Mouse (Mus musculus) midbrain, embryonic 14.5 days (tissue): ENCODE results near the gene Rbm8a2. TPM values are rescaled to one million over a fixed set of nuclear protein-coding genes. Genes with fewer than 3 reads are reported as not detected.

Source experiments
- ATAC-seq: fragments of 200-750 bp; cut with Nextera tagmentation; 2 replicates; pipeline ENCODE4 v1.8.0; 2017; ENCODE audit warnings: moderate number of reproducible peaks, moderate library complexity; ENCODE audit not compliant: low FRiP score, low TSS enrichment
- DNase-seq: peaks from one replicate; pipeline ENCODE4 v3.0.0-alpha.2; 2015
- H3K27ac ChIP-seq: fragments of 300-500 bp; sonication (generic); replicated peaks from 2 replicates; pipeline ENCODE4 v1.5.1; 2014; ENCODE audit warnings: mild to moderate bottlenecking, low read depth, low read length, moderate library complexity
- H3K27me3 ChIP-seq: fragments of 300-500 bp; sonication (generic); 2 replicates; pipeline ENCODE4 v1.6.1; 2014; ENCODE audit warnings: low read length, control low read depth, mixed read lengths; ENCODE audit not compliant: control insufficient read depth, insufficient read depth
- H3K36me3 ChIP-seq: fragments of 300-500 bp; sonication (generic); 2 replicates; pipeline ENCODE4 v1.6.1; 2014; ENCODE audit warnings: low read length, control low read depth; ENCODE audit not compliant: control insufficient read depth, insufficient read depth
- H3K4me1 ChIP-seq: fragments of 300-500 bp; sonication (generic); 2 replicates; pipeline ENCODE4 v1.6.1; 2014; ENCODE audit warnings: mild to moderate bottlenecking, antibody characterized with exemption, low read length, control low read depth; ENCODE audit not compliant: control insufficient read depth, insufficient read depth
- H3K4me2 ChIP-seq: fragments of 300-500 bp; sonication (generic); 2 replicates; pipeline ENCODE4 v1.6.1; 2014; ENCODE audit warnings: mild to moderate bottlenecking, low read length, moderate library complexity
- H3K4me3 ChIP-seq: fragments of 300-500 bp; sonication (generic); replicated peaks from 2 replicates; pipeline ENCODE4 v1.5.1; 2014; ENCODE audit warnings: low read depth, low read length
- H3K9ac ChIP-seq: fragments of 300-500 bp; sonication (generic); replicated peaks from 2 replicates; pipeline ENCODE4 v1.6.1; 2014; ENCODE audit warnings: mild to moderate bottlenecking, low read length, moderate library complexity
- H3K9me3 ChIP-seq: fragments of 300-500 bp; sonication (generic); 2 replicates; pipeline ENCODE4 v1.6.1; 2016; ENCODE audit warnings: low read length, control low read depth, mixed read lengths; ENCODE audit not compliant: control insufficient read depth
- WGBS: fragments of 180-500 bp; shearing (Covaris S2); extraction: QIAGEN DNeasy Blood & Tissue Kit; methylation state at CpG from one replicate; pipeline ENCODE4 v1.1.7; 2014; 5-methylcytosine and 5-hydroxymethylcytosine counted together
- polyA plus RNA-seq: library from polyadenylated mRNA; unstranded; fragments of >200 nt; fragmentation: Nextera tagmentation; extraction: Ambion mirVana; gene quantifications from 2 replicates; pipeline ENCODE4 v1.2.1, GENCODE M21; 2014

Gene Rbm8a2
- polyA plus RNA-seq, 1 experiment from 2014 or later, result 0.59 TPM

DNA sequence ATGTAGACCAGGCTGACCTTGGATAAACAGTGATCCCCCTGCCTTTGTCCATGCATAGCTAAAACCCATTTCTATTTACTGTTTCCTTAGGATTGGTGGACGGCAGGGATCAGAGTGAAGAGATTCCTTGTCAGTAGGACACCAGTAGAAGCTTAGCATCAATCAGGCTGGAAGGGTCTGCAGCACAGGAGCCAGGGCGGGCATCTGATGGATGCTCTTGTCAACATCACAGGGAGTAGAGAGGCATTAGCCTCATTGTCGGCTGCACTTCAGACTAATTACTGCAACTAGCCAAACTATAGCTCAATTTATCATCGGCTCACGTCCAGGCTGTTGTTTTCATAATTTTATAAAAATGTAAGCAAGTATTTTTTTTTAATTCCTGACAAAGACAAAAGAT is 21.7 kb upstream of the Rbm8a2 start:
- DNase-seq, result no peak
- WGBS, result 85% methylated on average over 5 of the region's 5 CpGs
- Histone ChIP-seq H3K4me3 (no peak overlapping the region), H3K27me3 (no peaks in the 10 kb centered on the region), H3K9me3 (no peaks in the 10 kb centered on the region), H3K4me1 (peaks cover 4% of the 10 kb centered on the region), H3K9ac (no peak overlapping the region), H3K4me2 (no peak overlapping the region), H3K36me3 (no peaks in the 10 kb centered on the region), H3K27ac (no peak overlapping the region)
- ATAC-seq, result no peak

DNA sequence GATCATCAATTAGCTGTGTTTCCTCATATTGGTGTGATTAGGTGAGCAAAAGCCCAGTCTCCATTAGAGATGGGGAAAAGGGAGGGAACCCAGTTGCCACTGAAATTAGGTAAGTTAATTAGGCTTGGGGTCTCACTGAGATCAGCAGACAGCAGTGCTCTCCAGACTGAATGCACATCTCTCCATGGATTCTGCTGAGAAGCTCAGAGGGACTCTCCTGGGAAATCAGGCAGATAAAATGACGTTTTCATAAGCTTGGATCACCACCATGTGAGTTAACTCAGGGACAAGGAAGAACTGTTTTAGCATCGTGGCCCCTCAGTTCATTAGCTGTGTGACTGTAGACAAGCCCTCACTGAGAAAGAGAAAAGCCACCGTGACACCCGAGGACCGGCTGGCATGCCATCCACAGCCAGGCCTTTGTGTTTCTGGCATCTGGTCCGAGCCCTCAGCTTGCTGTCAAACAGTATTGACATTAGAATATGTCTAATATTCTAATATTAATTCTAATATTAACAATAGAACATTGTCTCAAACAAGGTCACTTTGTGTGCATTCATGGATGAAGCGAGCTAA is 18.2 kb upstream of the Rbm8a2 start:
- 40% methylated on average over 7 of the region's 7 CpGs for WGBS
- Histone ChIP-seq H3K9me3 (no peaks in the 10 kb centered on the region), H3K4me2 (no peak overlapping the region), H3K4me1 (peaks cover 4% of the 10 kb centered on the region), H3K27ac (0 out of 2 replicates have a peak overlapping the region, but pooled peaks have one; percentile 26), H3K36me3 (no peaks in the 10 kb centered on the region), H3K27me3 (no peaks in the 10 kb centered on the region), H3K9ac (no peak overlapping the region), H3K4me3 (no peak overlapping the region)
- peak; percentile 34 for DNase-seq
- 0 out of 2 replicates have a peak, but pooled peaks have one; percentile 36 for ATAC-seq

DNA sequence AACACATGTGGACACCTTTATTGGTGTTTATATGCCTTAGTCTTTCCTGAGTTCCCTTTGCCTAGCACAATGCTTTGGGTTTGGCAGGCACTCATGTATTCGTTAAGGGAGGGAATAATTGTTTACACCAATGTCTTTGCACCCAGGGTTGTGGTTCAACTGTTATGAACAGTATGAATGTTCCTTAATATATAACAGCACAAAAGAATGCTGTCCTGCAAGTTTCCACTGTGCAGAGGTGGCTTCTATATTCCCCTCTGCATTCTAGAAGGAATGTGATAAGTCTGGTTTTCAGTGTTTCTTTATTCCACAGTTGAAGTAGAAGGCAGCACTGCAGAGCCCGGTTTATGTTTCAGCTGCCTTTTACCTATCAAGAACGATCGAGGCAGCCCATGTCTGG is 10.0 kb upstream of the Rbm8a2 start:
- ATAC-seq (no peak), DNase-seq (no peak)
- Histone ChIP-seq H3K4me2 (no peak overlapping the region), H3K4me1 (no peaks in the 10 kb centered on the region), H3K27ac (no peak overlapping the region), H3K27me3 (no peaks in the 10 kb centered on the region), H3K4me3 (no peak overlapping the region), H3K9me3 (no peaks in the 10 kb centered on the region), H3K9ac (no peak overlapping the region), H3K36me3 (no peaks in the 10 kb centered on the region)
- 90% methylated on average over 4 of the region's 4 CpGs for WGBS

DNA sequence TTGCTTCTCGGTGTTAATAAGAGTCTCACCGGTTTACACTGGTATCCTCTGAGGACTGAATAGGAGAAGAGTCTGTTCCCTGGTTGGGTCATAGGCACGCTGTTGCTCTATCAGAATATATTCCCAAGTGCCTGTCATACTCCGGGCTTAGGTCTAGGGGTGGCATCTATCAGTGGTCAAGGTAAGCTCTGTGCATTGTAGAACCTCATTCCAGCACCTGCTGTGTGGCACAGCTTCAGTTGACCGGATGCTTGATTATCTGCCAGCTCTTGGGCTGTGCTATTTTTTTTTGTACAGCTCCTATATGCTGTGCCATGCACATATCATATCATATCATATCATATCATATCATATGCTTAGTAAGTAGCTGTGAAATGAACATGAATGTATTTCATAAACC is 9.5 kb upstream of the Rbm8a2 start:
- 95% methylated on average over 5 of the region's 5 CpGs for WGBS
- Histone ChIP-seq H3K4me3 (no peak overlapping the region), H3K4me2 (no peak overlapping the region), H3K9me3 (no peaks in the 10 kb centered on the region), H3K4me1 (no peaks in the 10 kb centered on the region), H3K27ac (no peak overlapping the region), H3K36me3 (no peaks in the 10 kb centered on the region), H3K9ac (no peak overlapping the region), H3K27me3 (no peaks in the 10 kb centered on the region)
- ATAC-seq (no peak), DNase-seq (no peak)

DNA sequence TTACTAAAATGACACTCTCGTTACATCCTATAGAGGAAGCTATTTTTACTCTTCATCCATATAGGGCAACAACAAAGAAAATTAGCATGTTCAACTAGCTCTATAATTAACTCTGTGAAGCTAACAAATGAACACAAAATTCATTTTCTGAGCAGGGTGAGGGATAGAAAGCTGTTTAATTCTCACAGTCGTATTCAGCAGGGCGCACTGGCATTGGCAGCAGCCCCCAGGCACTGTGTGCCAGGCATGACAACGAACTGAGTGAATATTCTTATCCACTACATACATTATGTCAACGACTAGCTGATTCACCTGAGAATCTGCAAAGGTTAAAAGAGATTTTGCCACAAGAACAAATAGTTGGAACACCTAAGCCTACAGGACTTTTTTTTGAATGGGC is 8.2 kb downstream of the Rbm8a2 start:
- H3K4me3 ChIP-seq, result no peak overlapping the region
- ATAC-seq, result no peak
- no peak overlapping the region for H3K4me2 ChIP-seq
- no peaks in the 10 kb centered on the region for H3K27me3 ChIP-seq
- 70% methylated on average over 5 of the region's 5 CpGs for WGBS
- no peaks in the 10 kb centered on the region for H3K9me3 ChIP-seq
- H3K27ac ChIP-seq, result no peak overlapping the region
- no peaks in the 10 kb centered on the region for H3K4me1 ChIP-seq
- H3K36me3 ChIP-seq, result no peaks in the 10 kb centered on the region
- peak; percentile 11 for DNase-seq
- H3K9ac ChIP-seq, result no peak overlapping the region

DNA sequence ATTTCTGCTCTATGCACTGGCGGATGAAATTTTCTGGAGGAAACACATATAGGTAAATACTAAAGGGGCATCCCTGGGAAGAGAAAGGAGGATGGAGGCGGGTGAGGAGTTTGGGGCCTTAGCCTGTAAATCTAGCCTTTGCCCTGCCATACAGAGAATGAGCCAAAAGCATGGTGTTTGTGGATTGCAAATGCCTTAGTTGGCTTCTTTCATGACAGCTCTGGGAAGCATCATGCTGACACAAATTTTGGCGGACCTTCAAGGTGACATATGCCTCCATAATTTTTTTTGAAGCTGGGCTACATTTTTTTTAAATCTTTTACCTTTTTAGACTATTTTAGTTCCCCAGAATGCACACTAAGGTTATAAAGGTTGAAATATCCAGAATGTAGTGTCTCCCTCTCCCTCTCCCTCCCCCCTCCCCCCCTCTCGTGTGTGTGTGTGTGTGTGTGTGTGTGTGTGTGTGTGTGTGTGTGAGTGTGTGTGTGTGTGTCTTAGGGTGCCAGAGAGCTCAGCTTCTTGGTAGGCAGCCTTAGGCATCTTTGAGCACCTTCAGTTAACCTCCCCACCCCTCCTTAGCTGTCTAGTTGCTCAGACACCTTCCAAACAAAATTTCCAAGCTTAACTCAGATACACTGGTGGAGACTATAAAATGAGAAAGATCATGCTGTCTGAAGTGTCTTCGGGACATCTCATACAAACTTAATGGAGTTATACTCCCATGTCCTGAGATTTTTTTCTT is 11.7 kb downstream of the Rbm8a2 start:
- Histone ChIP-seq H3K9ac (no peak overlapping the region), H3K9me3 (no peaks in the 10 kb centered on the region), H3K4me1 (no peaks in the 10 kb centered on the region), H3K27ac (no peak overlapping the region), H3K4me3 (no peak overlapping the region), H3K4me2 (no peak overlapping the region), H3K27me3 (no peaks in the 10 kb centered on the region), H3K36me3 (no peaks in the 10 kb centered on the region)
- WGBS, result 96% methylated on average over 4 of the region's 5 CpGs
- ATAC-seq (no peak), DNase-seq (no peak)

DNA sequence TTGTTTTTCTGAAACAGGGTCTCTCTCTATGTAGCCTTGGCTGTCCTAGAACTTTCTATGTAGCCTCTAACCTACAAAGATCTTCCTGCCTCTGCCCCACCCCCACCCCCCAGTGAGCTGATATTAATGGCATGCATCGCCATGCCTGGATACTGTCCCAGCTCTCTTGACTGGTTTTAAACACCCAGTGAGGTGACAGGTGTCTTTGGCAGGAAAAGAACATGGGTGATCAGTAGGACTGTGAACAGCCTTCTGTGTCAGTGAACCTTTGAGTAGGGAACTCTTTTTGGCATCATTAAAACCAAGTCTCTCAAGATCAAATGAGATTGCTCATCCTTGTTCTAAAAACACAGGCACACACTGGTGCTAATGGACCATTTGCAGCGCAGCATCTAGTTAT is 17.1 kb downstream of the Rbm8a2 start:
- Histone ChIP-seq H3K9ac (no peak overlapping the region), H3K9me3 (no peaks in the 10 kb centered on the region), H3K27me3 (no peaks in the 10 kb centered on the region), H3K27ac (no peak overlapping the region), H3K4me2 (no peak overlapping the region), H3K4me1 (no peaks in the 10 kb centered on the region), H3K4me3 (no peak overlapping the region), H3K36me3 (no peaks in the 10 kb centered on the region)
- ATAC-seq (no peak), DNase-seq (no peak)
- 93% methylated on average over 2 of the region's 2 CpGs for WGBS

DNA sequence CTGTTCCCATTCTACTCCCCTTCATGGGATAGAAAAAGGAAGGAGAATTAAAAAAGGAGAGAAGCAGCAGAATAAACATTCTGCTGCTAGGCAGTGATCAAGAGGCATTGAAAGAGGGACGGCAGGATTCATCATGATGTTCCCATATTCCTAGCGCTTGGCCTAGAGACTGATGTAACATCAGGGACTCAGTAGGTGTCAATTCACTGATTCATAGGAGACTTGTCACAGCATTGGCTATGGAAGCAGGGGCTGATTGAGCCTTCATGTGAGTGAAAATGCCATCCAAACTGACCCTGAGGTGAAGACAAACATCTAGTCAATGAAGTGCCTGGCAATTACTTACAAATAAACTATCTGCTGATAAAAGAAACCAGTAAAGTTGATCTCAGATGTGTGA is 28.1 kb downstream of the Rbm8a2 start:
- H3K9me3 ChIP-seq, result no peaks in the 10 kb centered on the region
- H3K4me2 ChIP-seq, result no peak overlapping the region
- H3K27me3 ChIP-seq, result no peaks in the 10 kb centered on the region
- no peaks in the 10 kb centered on the region for H3K36me3 ChIP-seq
- ATAC-seq (no peak), DNase-seq (no peak)
- H3K9ac ChIP-seq, result no peak overlapping the region
- H3K27ac ChIP-seq, result no peak overlapping the region
- no peaks in the 10 kb centered on the region for H3K4me1 ChIP-seq
- 87% methylated on average over 2 of the region's 2 CpGs for WGBS
- no peak overlapping the region for H3K4me3 ChIP-seq

DNA sequence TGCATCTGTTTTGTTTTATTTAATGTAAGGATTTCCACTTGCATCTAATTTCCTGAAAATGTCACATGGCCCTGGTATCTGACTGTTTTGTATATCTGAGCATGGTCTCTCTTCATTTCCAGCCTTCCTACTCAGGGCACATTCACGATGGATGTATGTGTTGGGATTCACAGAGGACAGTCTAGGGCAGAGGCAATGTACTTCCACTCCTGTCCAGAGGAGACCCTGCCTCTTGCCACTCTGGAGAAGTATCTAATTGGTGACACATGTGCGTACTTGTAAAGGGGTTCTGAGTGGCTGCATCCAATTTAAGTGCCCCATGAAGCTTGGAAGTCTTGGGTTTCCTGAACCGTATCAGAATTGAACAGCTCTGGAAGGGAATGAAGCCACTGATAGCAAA is 28.5 kb downstream of the Rbm8a2 start:
- H3K27me3 ChIP-seq, result no peaks in the 10 kb centered on the region
- no peaks in the 10 kb centered on the region for H3K36me3 ChIP-seq
- H3K27ac ChIP-seq, result no peak overlapping the region
- ATAC-seq, result no peak
- no peak for DNase-seq
- WGBS, result 81% methylated on average over 3 of the region's 3 CpGs
- H3K4me3 ChIP-seq, result no peak overlapping the region
- no peaks in the 10 kb centered on the region for H3K4me1 ChIP-seq
- H3K9me3 ChIP-seq, result no peaks in the 10 kb centered on the region
- no peak overlapping the region for H3K9ac ChIP-seq
- H3K4me2 ChIP-seq, result no peak overlapping the region
